Mouse (Mus musculus) lung, adult 2 months (tissue): ENCODE data around the gene Pan3.

Experiments used
- CTCF ChIP-seq: fragments of 200-500 bp; IDR thresholded peaks from 2 replicates; pipeline ENCODE4 v1.5.1; 2011; ENCODE audit warnings: mild to moderate bottlenecking, low read length, control low read depth; ENCODE audit not compliant: insufficient read depth
- POLR2A ChIP-seq: fragments of 200-500 bp; IDR thresholded peaks from 2 replicates; pipeline ENCODE4 v1.6.1; 2011; ENCODE audit warnings: low read depth, mild to moderate bottlenecking, control low read depth, low read length, borderline replicate concordance; ENCODE audit errors: extremely low read depth

- TF ChIP-seq POLR2A (no peak), CTCF (no peak)
These were observed 29.4 kb upstream of the Pan3 start for GRCm38 (mm10) chr5:147400505-147400979.
